Mouse (Mus musculus): ENCODE results near the gene Insm1.

GRCm38 (mm10) chr2:146261146-146261545 lies 39.4 kb downstream of the Insm1 start:
- TF ChIP-seq POLR2A (IDR thresholded peaks at IDR 0.05; ENCODE audit: insufficient read length, low read depth) (no peak), TCF12 (IDR thresholded peaks at IDR 0.05; ENCODE audit: insufficient read depth, poor library complexity, severe bottlenecking) (no peak), E2F4 (IDR thresholded peaks at IDR 0.05; ENCODE audit: insufficient read depth) (no peak), MYOG (IDR thresholded peaks at IDR 0.05; ENCODE audit: control insufficient read depth in 1 of 3, insufficient read depth in 1 of 3, insufficient read length in 2 of 3, low read depth in 2 of 3) (no peak), MAX (IDR thresholded peaks at IDR 0.05; ENCODE audit: low read depth) (no peak)

Data from myocyte (in vitro differentiated cells).